Mouse (Mus musculus) cerebellum, adult 18-20 months (tissue): Measurements from ENCODE around the gene Cep170b.

Source experiments
- DNase-seq, 2 experiments: peaks; one replicate each; pipeline ENCODE4 v3.0.0; 2021

Cep170b gene

DNA sequence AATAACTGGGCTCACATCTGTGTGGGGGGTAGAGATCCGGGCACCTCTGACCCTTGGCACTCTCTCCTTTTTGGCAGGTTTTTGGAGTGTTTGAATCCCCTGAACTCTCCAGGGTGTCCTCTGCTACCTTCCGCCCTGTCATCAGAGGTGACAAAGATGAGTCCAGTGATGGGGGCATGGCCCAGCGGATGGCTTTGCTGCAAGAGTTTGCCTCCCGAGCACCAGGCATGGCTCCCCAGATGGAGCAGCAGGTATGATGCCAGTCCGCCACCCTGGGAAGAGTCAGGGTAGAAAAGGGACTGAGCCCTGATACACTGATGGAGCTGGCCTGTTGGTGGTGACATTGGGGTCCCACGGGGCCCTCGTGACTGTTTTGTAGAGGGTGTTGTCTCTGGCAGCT, 16.8 kb downstream of the Cep170b start:
- no peak for DNase-seq

DNA sequence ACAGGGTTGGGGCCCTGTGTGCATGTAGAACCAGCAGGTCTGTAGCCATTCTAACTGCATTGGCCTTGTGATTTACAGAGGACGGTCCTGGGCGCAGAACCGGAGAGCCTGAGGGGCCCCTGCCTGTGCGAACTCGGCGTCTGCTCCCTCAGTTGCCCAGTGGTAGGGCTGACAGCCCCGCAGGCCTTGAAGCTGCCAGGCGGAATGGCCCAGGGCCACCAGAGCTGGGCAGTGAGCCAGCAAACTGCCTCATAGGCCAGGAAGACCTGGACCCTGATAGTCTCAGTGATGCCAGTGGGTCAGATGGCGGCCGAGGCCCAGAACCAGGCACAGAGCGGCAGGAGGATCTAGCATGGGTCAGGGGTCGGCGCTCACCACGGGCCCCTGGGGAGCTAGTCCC, 17.5 kb downstream of the Cep170b start:
- DNase-seq = peak; percentile 94 to 96

DNA sequence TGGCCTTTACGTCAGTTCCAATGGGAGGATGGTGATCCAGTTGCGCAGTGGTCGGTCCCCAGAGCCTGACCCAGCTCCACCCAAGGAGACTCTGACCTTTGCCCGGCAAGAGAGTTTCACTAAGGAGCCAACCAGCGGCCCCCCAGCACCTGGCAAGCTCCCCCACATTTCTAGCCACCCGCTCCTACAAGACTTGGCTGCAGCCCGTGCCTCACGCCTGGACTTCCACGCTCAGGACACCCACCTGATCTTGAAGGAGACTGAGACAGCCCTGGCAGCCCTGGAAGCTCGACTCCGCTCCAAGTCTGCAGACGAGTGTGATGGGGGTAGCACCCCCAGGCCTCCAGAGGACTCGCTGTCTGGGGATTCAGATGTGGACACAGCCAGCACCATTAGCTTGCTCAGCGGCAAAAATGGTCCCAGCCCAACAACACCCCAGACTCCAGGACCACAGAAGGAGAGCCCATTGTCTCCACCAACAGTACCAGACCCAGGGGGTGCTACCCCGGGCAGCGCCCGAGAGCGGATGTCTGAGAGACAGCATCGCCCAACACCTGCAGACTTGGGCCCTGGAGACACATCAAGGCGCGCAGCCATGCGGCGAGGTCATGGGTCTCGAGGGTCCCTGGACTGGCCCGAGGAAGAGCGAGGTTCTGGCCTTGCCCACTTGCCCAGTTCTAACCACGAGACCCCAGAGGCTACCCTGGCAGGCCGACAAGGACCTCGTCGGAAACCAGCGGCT, 18.2 kb downstream of the Cep170b start:
- DNase-seq = peak in 1 of 2 experiments; percentile 32

DNA sequence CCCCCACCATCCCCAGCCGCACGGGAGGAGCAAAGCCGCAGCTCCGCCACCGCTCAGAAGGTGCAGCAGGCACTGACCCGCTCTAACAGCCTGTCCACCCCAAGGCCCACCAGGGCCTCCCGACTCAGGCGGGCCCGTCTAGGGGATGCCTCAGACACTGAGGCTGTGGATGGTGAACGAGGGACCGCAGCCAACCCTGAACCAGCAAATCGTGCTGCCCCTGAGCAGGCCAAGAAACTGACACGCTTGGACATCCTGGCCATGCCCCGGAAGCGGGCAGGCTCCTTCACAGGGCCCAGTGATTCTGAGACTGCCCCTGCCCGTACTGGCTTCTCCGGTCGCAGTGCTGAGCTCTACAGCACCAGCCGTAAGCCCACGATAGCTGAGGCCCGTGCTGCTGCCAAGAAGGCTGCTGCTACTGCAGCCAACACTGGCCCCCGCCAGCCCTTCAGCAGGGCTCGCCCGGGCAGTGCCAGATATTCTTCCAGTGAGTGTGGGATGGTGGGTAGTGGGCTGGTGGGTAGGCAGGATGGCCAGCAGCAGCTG, 18.8 kb downstream of the Cep170b start:
- peak; percentile 46 to 52 for DNase-seq

DNA sequence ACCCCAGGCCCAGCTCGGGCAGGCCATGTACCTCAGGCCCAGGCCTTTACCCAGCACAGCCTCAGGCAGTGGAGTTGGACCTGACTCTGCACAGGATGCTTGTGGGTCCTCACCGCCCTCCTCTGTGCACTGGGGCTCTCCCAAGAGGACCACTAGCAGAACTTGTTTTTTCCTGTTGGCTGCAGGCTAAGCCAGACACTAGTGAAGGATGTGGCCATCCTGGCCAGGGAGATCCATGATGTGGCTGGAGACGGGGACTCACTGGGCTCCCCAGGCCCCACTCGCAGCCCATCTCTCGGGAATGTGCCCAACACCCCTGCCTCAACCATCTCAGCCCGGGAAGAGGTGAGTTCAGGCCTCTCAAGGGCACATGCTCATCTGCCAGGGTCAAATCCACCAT, 22.5 kb downstream of the Cep170b start:
- peak in 1 of 2 experiments; percentile 11 for DNase-seq

DNA sequence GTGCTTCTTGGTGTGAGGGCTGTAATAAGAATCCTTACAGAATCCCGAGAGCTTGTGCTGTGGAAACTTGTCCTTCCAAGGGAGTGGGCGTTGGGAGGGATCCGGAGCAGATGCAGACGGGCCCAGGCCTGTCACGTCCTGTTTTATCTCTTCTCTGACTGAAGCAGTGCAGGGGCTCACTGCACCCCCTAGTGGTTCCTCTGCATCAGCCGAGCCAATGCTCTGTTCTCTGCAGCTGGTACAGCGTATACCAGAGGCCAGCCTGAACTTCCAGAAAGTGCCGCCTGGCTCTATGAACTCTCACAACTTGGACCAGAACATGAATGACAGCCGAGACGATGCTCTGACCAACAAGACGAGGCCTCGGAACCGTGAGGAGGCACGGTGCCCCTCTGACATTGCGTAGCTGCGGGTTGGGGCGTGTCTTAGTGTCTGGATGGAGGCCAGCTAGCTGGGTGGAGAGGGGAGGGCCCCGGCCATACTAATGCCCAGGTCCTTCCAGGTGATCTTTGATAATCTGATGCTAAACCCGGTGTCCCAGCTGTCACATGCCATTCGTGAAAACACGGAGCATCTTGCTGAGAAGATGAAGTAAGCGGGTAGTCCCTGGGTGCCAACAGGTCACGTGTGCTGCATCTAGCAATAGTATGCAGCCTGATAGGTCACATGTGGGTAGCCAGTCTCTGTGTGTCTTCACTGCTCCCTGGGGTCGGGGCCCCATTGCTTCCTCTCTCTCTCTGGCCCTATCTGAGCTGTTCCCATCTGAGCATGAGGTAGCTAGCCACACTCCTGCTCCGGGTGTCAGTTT, 23.1 kb downstream of the Cep170b start:
- DNase-seq = peak; percentile 79 to 80

DNA sequence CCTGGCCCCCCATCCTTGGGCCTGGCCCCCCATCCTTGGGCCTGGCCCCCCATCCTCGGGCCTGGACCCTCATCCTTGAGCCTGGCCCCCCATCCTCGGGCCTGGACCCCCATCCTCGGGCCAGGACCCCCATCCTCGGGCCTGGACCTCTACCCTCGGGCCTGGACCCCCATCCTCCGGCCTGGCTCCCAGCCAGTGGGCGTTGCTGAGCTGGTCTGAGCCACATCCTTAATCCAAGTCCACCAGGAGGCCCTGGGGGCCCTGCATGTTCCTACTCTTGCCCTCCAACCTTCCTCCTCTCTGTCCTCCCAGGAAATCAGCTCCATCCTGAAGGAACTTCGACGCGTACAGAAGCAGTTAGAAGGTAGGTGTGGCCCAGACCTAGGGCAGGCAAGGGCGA, 24.0 kb downstream of the Cep170b start:
- DNase-seq = peak; percentile 15 to 33

DNA sequence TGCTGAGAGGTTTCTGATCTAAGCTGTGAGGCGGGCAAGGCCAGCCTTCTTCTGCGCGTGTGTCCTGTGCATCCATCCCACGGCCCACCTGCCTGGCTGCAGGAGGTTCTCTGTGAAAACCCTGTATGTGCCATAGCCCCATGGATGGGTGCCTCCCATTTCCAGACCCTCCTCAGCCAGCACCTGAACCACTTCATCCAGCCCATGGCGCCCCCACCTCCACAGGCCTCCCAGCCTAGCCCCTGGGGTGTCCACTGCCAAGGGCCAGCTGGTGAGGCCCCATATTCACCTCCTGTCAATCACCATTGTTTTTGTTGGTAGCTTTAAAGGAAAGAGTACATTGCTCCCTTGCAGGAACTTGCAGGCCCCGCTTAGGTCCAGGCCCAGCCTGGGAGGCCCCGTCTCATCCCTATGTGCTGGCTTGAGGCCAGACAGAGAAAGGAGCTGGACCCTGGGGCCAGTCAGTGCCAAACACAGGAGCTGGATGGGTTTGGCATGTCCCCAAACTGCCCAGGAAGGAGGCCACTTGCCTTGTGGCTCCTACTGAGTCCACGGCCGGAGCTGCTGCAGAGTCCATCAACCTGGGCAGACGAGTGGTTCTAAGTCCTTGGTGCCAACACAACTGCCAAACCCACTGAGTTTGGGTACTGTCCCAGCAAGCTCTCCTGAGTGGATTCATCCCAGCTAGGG, 24.8 kb downstream of the Cep170b start:
- DNase-seq = peak; percentile 16 to 50

DNA sequence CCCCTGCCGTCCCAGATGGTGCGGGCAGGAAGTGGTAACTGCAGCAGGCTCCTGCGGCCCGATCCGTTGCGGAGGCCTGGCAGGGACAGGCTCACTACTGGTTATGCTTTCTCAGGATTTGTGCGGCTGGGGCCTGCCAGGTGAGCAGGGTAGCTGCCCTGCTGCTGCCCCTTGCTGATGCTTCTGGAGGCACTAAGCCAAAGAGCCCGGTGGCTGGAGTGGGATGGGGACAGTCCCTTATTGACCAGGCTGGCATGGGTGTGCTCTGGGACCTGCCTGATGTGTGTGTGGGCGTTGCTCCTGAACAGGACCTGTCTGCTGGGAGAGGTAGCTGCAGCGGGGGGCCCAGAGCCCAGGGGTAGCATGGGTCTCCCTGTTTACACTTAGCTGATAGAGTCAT, 25.5 kb downstream of the Cep170b start:
- peak in 1 of 2 experiments; percentile 28 for DNase-seq

DNA sequence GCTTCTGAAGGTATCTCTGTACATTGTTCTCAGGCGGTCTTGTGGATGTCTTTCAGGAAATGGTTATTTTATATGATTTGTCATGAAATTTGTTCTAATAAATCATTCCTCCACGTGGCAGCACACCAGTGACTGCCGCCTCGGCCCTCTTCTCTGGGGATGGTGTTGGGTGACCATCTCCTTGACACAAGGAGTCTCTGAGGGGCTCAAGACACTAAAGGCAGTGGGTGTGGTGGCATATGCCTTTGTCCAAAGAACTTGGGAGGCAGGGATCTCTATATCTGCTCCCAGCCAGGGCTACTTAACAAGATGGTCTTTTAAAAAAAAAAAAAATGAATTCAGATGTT, 26.2 kb downstream of the Cep170b start:
- DNase-seq = no peak

DNA sequence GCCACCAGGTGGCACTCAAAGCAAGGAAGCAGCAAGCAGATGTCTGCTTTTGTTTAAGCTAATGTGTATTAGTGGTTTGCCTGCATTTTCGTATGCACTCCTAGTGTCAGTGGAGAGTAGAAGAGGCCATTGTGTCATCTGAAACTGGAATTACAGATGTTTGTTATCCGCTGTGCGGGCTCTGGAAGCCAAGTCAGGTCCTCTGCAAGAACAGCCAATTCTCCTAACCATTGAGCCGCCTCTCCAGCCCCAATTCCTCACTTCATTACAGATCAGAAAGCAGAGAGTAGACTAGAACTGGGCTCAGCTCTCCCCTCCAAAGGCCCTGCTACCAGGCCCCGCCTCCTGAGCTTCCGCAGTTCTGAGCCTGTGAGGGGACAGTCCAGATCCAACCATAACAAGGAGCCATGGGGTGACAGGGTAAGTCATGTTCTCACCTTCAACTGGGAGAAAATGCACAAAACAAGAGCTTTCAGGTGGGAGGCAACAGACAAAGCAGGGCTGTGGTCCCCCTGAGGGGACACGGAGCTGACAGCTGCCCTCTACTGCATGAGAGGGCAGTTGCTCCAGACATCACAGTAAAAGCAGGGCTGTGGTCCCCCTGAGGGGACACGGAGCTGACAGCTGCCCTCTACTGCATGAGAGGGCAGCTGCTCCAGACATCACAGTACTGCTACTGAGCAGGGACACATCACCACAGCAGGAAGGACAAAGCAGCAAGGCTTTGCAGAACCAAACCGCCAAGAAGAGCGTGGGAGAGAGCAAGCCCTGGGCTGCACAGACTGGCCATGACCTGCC, 26.8 kb downstream of the Cep170b start:
- peak in 1 of 2 experiments; percentile 51 for DNase-seq

DNA sequence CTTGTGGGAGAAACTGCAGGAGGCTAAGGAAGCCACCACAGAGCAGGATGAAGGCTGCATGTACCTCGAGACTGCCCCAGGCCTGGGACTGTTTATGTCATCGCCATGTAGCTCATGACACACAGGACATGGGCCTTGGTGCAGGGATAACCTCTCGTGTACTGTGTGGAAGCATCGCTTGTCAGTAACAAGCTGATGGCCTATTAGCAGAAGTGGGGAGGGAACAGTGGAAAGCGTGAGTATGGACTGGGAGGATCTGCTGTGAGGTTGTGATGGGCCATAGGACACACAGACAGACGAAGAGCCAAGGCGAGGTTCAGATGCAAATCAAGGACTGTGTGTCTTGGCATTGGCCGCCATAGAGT, 27.3 kb downstream of the Cep170b start:
- DNase-seq = no peak

DNA sequence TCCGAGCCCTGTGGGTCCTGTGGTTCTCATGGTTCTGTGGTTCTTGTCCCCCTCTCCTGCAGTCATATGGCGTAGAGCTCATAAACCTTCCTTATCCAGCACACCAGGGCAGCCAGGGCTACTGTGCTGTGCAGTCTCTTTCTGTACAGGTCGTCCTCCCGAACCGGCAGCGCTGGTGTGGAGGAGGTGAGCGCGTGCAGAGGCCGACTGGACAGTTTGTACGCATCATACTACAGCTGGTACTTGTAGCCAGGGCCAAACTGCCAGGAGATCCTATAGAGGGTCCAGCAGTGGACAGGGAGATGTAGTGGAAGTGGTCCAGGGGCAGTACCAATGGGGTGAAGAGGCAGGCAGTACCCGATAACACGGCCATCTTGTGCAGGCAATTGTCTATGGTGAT, 30.7 kb downstream of the Cep170b start:
- DNase-seq = no peak

DNA sequence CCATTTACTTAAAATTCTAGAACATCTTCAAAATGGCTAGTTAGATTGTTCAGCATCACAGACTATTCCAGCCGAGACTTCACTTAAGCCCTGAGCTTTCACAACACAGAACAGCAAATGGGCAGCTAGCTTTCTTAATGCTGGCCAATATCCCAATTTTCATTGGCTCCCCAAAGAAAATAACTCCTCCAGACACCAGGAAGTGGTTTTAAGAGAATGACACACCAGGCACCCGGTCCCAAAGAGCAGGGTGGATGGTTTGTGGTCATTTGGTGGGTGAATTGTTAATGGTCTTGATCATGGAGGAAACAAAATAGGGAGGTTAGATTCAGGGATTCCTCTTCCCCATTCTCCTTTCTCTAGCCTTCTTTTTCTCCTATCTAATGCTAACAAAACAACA, 32.1 kb downstream of the Cep170b start:
- DNase-seq = no peak

DNA sequence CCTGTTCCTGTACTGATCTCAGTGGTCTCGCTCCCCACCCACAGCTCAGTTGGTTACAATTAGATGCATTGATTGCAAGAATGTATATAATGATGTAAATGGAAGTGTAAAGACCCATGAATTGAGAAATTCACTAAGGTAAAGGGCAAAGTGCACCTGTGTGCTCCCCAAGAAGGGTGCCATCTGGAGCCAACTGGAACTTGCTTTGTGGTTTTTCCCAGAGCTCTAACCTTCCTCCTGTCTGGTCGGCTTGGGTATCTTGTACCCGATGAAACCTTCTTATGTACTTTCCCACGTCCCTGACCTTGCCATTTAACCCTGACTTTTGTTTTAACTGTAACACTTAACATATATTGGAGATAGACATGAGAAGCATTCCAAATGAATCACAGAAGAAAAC, 35.6 kb downstream of the Cep170b start:
- DNase-seq = no peak

DNA sequence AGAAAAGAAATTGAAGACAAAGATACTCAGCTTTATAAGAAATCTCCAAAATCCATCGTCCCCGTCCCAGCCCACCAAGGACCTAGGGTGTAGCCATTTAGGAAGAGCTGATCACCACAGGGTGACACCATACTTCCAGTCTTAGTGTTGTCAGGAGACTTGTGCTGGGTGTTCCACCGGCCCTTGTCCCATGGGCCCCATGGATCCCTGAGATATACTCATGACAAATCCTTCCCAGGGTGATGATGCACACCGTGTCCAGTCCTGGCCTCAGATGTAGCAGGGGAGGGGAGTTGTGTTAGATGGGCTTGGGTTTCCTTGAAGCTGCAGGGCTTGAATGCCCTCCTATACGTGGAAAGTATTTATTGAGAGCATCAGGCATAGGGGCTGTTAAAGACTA, 37.6 kb downstream of the Cep170b start:
- DNase-seq = no peak

DNA sequence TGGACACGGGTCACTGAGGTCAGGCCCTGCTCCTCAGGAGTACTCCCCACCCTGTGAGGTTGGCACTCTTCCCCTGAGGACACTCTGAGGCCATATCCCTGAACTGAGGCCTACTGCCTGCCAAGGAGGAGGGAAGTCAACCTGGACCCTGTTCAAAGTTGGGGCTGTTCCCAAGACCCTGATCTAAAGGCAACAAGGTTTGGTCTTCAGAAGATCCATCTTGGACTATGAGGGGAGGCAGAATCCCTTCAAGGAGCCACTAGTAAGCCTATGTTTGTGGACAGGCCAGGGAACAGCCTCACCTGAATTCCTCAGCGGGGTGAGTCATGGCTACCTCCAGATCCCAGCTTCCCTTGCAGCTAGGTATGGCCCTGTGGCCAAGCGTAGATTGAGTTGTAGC, 39.2 kb downstream of the Cep170b start:
- DNase-seq = no peak

DNA sequence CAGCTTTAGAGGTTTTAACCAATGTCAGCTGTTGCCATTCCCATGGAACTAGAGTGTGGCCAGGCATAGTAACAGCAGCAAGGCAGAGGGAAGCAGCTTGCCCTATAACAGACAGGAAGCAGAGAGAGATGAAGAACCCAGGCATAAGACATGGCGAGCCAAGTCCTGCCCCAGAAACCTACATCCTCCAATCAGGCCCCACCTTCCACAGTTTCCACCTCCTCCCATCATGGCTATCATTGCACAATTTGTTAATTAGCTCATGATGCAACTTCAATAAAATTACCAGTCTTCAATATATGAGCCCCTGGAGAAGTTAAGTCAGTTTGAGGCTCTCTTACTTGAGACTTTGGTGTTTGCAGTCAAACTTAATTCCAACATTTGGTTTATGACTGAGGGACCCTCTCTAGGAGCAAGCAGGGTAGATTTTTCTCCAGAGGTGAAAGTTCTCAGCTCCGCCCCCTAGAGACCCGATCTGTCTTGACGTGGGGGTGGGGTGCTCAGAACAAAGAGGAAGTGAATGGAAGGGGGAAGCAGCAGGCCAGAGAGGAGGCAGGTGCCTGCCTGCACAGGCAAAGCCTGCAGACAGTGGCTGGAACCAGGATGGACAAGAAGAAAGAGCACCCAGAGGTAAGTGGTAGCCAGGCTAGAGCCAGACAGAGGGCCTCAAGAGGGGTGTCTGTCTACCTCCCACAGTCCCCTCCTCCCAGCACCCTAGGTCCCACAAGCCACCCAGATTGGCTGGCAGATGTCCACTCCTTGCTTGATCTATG, 40.1 kb downstream of the Cep170b start, which contains the start of gene Pld4:
Gene Pld4, plus strand, starts transcription at position 502 of the 773 bp plus-strand sequence.
- DNase-seq = no peak

DNA sequence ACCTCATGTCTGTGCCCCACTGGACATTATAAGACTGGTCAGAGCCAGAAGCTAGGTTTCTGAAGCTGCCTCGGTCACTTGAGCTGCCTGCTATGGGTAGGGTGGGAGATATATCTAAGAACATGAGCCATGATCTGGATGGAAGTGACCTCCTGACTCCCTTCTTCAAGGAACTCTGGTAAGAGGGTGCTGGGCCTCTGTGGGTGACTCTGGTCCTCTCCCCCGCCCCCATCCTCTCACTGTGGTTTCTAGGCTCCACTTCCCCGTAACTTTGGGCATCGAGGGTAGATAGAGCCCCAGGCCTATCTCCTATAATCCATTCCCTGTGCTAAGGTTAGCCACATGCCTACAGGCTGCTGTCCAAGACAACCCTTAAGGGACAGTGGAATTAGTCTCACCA, 41.2 kb downstream of the Cep170b start:
- no peak for DNase-seq

DNA sequence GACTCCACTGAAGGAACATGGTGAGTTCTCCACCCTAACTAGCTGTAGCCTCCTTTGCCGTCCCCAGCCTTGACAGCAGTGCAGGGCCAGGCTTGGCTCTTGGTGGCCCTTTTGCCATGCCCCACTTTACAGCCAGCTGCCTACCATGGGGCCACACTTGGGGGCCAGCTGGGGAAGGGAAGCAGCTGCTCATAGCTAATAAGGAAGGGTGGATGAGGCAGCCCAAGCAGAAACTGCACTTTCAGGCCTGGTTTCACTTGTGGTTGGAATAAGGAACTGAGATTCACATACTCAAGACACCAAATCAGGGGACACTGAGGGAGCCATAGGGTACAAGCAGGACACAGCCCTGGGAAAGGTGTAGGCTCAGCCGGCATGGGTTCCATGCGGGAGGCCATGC, 41.8 kb downstream of the Cep170b start:
- DNase-seq = no peak

DNA sequence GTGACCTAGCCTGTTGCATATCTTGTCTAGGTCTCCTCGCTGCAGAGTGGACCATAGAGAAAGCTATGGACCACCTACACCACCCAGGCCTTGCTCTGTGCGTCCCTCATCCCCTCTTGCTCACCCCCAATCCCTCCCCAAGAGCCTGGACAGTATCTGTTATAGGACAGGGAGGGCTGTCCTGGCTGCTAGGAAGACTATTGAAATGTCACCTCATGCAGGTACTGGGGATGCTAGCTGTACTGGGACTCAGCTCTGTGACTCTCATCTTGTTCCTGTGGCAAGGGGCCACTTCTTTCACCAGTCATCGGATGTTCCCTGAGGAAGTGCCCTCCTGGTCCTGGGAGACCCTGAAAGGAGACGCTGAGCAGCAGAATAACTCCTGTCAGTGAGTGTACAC, 42.9 kb downstream of the Cep170b start:
- DNase-seq = no peak

DNA sequence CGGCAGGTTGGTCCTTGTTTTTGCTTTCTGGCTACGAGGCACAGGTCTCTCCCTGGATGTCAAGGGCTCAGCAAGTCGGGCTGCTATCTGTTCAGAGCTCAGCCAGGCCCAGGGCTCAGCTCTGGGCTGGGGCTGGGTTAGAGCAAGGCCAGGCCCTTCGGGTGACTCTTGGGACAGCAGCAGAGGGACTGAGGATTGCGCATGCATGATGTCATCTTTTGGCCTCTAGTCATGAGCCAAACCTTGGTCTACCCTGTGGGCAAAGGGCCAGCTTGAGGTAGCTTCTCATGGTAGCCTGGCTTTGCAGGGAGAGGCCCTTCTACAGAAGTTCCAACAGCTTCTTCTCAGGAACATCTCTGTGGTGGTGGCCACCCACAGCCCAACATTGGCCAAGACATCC, 43.9 kb downstream of the Cep170b start:
- DNase-seq = no peak
